Mouse (Mus musculus) kidney, postnatal 36 days (tissue): ENCODE measurements at regions not wholly inside any gene's neighbourhood (a gene's known extent, or its start where the extent isn't known, plus 50 kb on each side); places are given as distances from the start of the nearest gene placed in this dataset.
A peak's percentile ranks its signal among the peaks of the same experiment; 100 is the strongest.

Source experiments
- DNase-seq, 2 experiments: peaks; one replicate each; pipeline ENCODE4 v3.0.0; 2021 to 2022; ENCODE audit warnings: mixed read lengths in 2 of 2

GRCm38 (mm10) chr13:80188734-80189133, 694.5 kb upstream of the Arrdc3 start:
- no peak for DNase-seq

DNA sequence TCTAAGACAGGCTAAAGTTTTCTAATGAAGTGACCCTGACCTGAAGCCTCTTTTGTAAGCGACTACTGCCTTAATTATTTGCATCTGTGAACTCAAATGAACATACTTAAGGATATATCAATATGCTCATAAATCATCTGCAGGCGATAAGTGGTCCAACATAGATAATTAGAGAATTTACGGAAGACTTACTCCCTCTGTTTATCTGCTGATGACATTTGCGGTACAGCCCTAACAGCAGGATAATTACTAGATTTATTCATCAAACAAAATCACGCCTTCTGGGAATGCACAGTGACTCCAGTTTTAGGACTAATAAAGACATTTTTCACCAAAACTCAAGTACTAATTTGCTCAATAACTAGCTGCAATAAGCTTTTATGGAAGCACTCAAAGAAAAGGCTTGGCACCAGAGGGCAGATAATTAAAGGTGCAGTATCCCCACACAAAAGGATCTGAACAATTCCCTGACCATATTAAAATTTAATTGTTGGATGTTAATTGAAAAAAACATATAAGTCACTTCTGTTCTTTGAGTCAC, 688.0 kb upstream of the Arrdc3 start:
- DNase-seq: no peak

DNA sequence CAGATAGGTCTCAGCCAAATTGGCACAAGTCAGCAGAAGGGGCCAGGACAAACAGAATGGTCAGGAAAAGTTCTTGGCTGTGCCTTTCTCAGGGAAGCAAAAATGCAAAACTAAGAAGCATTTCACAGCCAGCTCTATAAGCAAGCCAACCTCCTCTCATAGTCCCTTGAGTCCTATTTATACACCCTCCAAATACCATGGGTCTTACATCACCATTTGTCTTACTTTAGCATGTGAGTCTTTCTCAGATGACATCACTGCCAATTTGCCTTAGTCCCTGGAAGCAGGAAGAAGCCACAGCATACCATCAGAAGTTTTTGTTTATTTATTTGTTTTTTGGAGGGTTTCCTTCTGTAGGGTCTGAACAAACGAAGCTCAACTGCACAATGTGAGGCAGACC, 659.1 kb upstream of the Arrdc3 start:
- DNase-seq: no peak

DNA sequence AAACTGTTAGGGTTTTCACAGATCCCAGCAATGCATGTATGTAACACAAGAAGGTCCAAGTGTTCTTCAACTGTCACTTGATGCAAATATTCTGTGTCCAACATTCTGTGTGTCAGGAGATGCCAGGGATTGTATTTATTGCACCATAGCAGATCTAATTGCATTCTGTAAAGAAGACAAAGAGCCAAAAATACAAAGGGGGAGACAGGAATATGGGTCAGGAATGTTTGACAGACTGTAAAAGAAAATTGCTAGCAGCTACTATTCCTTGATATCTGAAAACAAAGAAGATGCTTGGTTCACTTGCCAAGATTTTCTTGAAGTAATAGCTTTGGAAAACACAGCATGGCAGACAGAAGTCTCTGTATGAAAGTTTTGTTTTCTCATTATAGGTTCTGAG, 651.8 kb upstream of the Arrdc3 start:
- DNase-seq: no peak

DNA sequence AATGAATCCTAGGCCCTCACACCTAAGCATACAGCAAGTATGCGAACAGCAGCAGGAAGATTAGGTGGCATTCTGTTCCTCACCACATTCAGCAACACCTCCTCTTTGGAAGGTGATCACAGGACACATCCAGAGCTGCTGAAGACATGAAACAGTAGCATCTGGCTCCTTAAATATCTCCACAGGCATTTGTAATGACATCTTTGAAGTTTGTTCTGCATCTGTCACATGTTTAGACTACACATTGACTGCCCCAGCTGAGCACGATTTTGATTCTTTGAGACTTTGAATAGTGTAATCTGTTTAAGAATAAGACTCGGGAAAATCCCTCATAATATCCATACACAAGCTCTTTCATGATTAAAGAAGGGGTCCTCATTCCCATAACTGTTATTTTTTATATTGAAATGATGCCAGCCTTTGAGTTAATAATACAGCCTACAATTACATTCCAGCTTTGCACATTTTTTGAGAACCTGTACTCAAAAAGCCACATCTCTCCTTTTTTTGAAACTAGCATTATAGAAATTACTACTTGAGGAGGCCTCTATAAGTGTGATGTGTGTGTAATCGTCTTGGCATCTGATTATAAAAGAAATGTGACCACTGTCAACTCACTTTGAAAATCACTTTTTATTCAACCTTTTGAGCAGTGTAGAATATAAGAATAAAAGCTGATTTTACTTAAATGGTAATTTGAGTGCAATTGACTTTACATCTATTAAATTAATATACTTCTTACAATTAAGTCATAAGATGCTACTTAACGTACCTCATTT, 647.7 kb upstream of the Arrdc3 start:
- DNase-seq: no peak

DNA sequence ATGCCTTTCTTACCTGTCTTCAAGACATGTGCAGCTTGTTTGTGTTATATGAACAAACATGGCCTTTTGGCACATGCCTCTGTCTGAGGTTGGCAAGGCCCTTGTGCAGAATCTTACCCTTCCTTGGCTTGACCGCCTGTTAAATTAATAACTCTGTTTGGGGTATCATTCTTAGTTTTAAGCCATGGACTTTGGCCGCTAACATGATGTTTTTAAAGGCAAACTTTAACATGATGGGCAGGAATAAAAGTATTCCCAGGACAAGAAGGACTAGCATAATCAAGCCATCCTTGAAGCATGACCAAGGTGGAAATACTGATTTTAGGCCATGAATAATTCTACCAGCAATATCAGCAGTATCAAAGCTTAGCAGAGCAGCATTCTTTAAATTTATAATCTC, 620.4 kb upstream of the Arrdc3 start:
- DNase-seq: peak in 1 of 2 experiments; percentile 6

GRCm38 (mm10) chr13:80267131-80267530, 616.1 kb upstream of the Arrdc3 start:
- no peak for DNase-seq

DNA sequence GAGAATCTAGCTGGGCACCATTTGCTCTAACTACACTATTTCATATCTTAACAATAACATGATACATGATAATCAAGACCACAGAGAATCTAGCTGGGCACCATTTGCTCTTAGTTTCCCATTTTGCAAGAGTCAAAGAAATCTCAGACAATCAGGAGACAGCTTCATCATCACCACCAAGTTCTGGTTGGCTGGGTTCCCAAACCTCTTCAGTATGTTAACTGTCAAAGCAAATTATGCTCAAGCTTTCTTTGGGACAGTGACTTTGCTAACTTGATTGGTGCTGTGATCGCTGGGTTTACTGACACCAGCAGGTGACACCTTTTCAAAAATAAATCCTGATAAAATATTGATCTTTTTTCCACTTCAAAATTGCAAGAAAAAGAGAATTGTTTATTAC, 609.2 kb upstream of the Arrdc3 start:
- no peak for DNase-seq

DNA sequence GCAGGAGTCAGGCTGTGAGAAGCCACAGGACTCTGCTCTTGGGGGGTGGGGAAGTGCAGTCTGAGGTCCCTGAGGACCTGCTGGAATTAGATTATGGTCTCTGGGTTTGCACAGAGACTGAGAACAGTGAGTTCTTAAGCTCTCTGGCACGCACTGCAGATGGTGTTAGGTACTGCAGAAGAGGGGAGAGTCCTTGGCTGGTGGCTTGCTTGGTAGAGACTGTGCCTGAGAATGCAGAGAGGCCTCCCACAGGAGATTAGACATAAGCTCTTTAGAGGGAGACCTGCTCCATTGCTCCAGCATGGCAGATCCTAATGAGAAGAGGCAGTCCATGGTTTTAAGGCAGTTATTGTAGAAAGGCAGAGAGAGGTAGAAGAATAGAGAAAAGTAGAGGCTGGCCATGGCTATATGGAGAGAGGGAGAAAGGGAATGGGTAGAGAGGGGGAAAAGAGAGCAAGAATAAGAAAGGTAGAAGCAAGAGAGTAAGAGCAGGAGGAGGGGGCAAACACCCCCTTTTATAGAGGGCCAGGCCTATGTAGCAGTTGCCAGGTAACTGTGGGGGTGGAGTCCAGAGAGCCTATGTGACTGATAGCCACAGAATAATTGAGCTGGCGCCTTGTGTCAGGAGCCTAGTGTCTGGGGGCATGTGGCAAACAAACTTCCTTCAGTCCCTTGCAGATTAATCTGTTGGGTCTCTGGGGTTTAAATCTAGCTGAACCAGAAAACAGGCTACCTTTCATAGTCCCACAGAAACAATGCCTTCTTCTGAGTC, 591.3 kb upstream of the Arrdc3 start:
- DNase-seq: no peak

- no peak for DNase-seq
Observed at GRCm38 (mm10) chr13:80295723-80296122, 587.5 kb upstream of the Arrdc3 start.

- DNase-seq: no peak
Observed at GRCm38 (mm10) chr13:80334073-80334704, 549.0 kb upstream of the Arrdc3 start.

GRCm38 (mm10) chr13:80334865-80335655, 548.1 kb upstream of the Arrdc3 start:
- no peak for DNase-seq

DNA sequence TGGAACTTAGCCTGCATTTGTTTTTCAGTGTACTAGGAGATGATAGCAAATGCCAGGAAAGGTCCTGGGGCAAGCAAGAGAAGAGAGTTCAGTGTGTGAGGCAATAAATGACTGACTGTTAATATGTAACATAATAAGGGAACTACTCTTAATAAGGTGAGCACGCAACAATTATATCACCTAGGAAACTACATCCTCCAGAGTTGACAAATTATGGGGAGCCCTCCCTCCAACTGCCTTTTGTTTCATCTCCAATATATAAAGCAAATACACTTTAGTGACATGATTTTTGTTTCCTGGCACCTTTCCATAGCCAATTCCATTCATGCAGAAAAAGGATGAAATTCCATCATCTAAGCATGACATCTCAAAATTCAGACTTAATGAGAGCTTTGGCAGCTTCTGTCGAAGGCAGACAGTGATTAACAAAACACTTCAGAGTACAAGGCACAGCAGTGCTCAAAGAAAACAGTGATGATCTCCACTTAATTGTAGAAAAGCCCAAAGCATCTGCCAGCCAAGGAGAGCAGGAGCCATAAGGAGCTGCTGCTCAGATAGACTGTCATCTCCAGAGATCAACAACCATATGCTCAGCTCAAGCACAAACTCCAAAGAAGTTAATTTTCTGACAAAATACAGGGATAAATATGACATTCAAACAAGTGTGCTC, 536.1 kb upstream of the Arrdc3 start:
- no peak for DNase-seq

- no peak for DNase-seq
Observed at GRCm38 (mm10) chr13:80365964-80366363, 517.2 kb upstream of the Arrdc3 start.

DNA sequence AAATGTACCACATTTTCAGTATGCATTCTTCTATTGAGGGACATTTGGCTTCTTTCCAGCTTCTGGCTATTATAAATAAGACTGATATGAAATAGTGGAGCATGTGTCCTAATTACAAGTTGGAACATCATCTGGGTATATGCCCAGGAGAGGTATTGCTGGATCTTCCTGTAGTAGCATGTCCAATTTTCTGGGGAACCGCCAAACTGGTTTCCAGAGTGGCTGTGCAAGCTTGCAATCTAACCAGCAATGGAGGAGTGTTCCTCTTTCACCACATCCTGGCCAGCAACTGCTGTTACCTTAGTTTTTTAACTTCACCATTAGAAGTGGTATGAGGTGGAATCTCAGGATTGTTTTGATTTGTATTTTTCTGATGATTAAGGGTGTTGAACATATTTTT, 512.7 kb upstream of the Arrdc3 start:
- DNase-seq: no peak

GRCm38 (mm10) chr13:80381280-80381965, 501.8 kb upstream of the Arrdc3 start:
- DNase-seq: no peak

GRCm38 (mm10) chr13:80381966-80382666, 501.1 kb upstream of the Arrdc3 start:
- DNase-seq: no peak

- DNase-seq: no peak
Observed at GRCm38 (mm10) chr13:80408928-80409327, 474.3 kb upstream of the Arrdc3 start.

GRCm38 (mm10) chr13:80409790-80410433, 473.3 kb upstream of the Arrdc3 start:
- no peak for DNase-seq

- no peak for DNase-seq
Observed at GRCm38 (mm10) chr13:80418480-80419183, 464.6 kb upstream of the Arrdc3 start.
